Mouse (Mus musculus) embryonic fibroblast, embryonic 13.5 days (primary cell): ENCODE measurements at regions not wholly inside any gene's neighbourhood (a gene's known extent, or its start where the extent isn't known, plus 50 kb on each side); places are given as distances from the start of the nearest gene placed in this dataset.

Source experiments
- CTCF ChIP-seq: IDR thresholded peaks from 2 replicates; pipeline ENCODE4 v1.5.1; 2011; ENCODE audit warnings: mild to moderate bottlenecking, control low read depth, low read length, moderate library complexity, borderline replicate concordance; ENCODE audit not compliant: insufficient read depth
- POLR2A ChIP-seq: IDR thresholded peaks from 2 replicates; pipeline ENCODE4 v1.6.1; 2011; ENCODE audit warnings: low read depth, mild to moderate bottlenecking, control low read depth, low read length, moderate library complexity

DNA sequence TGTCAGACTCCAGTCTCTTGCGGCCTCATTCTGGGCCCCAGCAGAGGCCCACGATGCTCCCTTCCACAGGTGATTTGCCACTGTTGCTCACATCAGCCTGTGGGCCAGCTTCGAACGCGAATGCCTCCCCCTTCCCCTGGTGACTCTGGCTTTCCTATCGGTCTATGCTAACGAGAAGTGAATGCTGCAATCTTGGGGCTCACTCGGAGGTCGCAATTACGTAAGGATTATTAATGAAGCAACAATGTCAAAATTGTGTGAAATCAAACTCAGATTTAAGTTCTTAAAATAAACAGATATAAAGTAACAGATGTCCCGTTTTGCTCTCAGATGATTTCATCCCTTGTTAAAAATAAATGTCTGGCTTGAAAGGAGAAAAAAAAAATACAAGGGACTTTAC, 572.3 kb downstream of the Bnc2 start:
- no peak for TF ChIP-seq POLR2A
- no peak for TF ChIP-seq CTCF
